Mouse (Mus musculus) heart, embryonic 16.5 days (tissue): ENCODE data around the gene Zfp609. TPM values are rescaled to one million over a fixed set of nuclear protein-coding genes. Genes with fewer than 3 reads are reported as not detected.

Experiments used
- ATAC-seq: fragments of 200-750 bp; cut with Nextera tagmentation; replicated peaks from 2 replicates; pipeline ENCODE4 v1.8.0; 2017; ENCODE audit warnings: moderate number of reproducible peaks; ENCODE audit not compliant: insufficient read depth, low FRiP score; ENCODE audit errors: extremely low read depth
- H3K27ac ChIP-seq: fragments of 300-500 bp; sonication (generic); 2 replicates; pipeline ENCODE4 v1.5.1; 2014; ENCODE audit warnings: mild to moderate bottlenecking, low read length, control low read depth, moderate library complexity
- H3K27me3 ChIP-seq: fragments of 300-500 bp; sonication (generic); 2 replicates; pipeline ENCODE4 v1.6.1; 2014; ENCODE audit warnings: low read length, mixed read lengths; ENCODE audit not compliant: control insufficient read depth, insufficient read depth
- H3K36me3 ChIP-seq: fragments of 300-500 bp; sonication (generic); 2 replicates; pipeline ENCODE4 v1.6.1; 2014; ENCODE audit not compliant: control insufficient read depth, insufficient read depth
- H3K4me1 ChIP-seq: fragments of 300-500 bp; sonication (generic); 2 replicates; pipeline ENCODE4 v1.6.1; 2014; ENCODE audit warnings: low read length, mixed read lengths; ENCODE audit not compliant: control insufficient read depth, insufficient read depth
- H3K4me2 ChIP-seq: fragments of 300-500 bp; sonication (generic); 2 replicates; pipeline ENCODE4 v1.6.1; 2014; ENCODE audit warnings: low read depth, mild to moderate bottlenecking, control low read depth, low read length
- H3K4me3 ChIP-seq: fragments of 300-500 bp; sonication (generic); 2 replicates; pipeline ENCODE4 v1.5.1; 2014; ENCODE audit warnings: mild to moderate bottlenecking, control low read depth, low read length
- H3K9ac ChIP-seq: fragments of 300-500 bp; sonication (generic); 2 replicates; pipeline ENCODE4 v1.6.1; 2014; ENCODE audit warnings: low read length, control low read depth
- H3K9me3 ChIP-seq: fragments of 300-500 bp; sonication (generic); replicated peaks from 2 replicates; pipeline ENCODE4 v1.6.1; 2016; ENCODE audit warnings: low read length; ENCODE audit not compliant: control insufficient read depth
- WGBS: fragments of 180-500 bp; shearing (Covaris S2); extraction: QIAGEN DNeasy Blood & Tissue Kit; methylation state at CpG from one replicate; pipeline ENCODE4 v1.1.7; 2014; 5-methylcytosine and 5-hydroxymethylcytosine counted together
- polyA plus RNA-seq: library from polyadenylated mRNA; unstranded; fragments of >200 nt; fragmentation: Nextera tagmentation; extraction: Ambion mirVana; gene quantifications from 2 replicates; pipeline ENCODE4 v1.2.1, GENCODE M21; 2015

Gene Zfp609
- polyA plus RNA-seq, 1 experiment from 2014 or later: 4.2 TPM

- no peak overlapping the region; the same call in 1 of the 2 replicates for H3K27ac ChIP-seq
- 76% methylated on average over 3 of the region's 3 CpGs for WGBS
- H3K4me2 ChIP-seq: no peak overlapping the region
- H3K4me3 ChIP-seq: no peak overlapping the region
- H3K9me3 ChIP-seq: no peaks in the 10 kb centered on the region
- no peak for ATAC-seq
- peaks cover 36% of the 10 kb centered on the region for H3K4me1 ChIP-seq
- no peaks in the 10 kb centered on the region for H3K27me3 ChIP-seq
- H3K36me3 ChIP-seq: peaks cover 5% of the 10 kb centered on the region; the same call in 1 of the 2 replicates
- no peak overlapping the region for H3K9ac ChIP-seq
Observed at GRCm38 (mm10) chr9:65726431-65726830, 100.9 kb downstream of the Zfp609 start.

GRCm38 (mm10) chr9:65725291-65725622 is 102.1 kb downstream of the Zfp609 start:
- Histone ChIP-seq H3K4me3 (no peak overlapping the region), H3K4me2 (peak overlapping the region; percentile 40), H3K36me3 (no peaks in the 10 kb centered on the region; the same call in 1 of the 2 replicates), H3K27me3 (no peaks in the 10 kb centered on the region), H3K9ac (peak overlapping the region; percentile 54; the same call in 1 of the 2 replicates), H3K27ac (peak overlapping the region; percentile 89), H3K4me1 (peaks cover 43% of the 10 kb centered on the region), H3K9me3 (no peaks in the 10 kb centered on the region)
- 31% methylated on average over 4 of the region's 4 CpGs for WGBS
- ATAC-seq: 0 out of 2 replicates have a peak, but pooled peaks have one; percentile 49

GRCm38 (mm10) chr9:65724471-65725290 is 102.7 kb downstream of the Zfp609 start:
- Histone ChIP-seq H3K4me3 (no peak overlapping the region), H3K36me3 (no peaks in the 10 kb centered on the region; the same call in 1 of the 2 replicates), H3K9ac (peak overlapping the region; percentile 54), H3K4me1 (peaks cover 47% of the 10 kb centered on the region), H3K4me2 (peak overlapping the region; percentile 40), H3K27ac (peak overlapping the region; percentile 89), H3K27me3 (no peaks in the 10 kb centered on the region), H3K9me3 (no peaks in the 10 kb centered on the region)
- 47% methylated on average over 8 of the region's 8 CpGs for WGBS
- ATAC-seq: peak; percentile 73; the same call in 1 of the 2 replicates

GRCm38 (mm10) chr9:65721161-65721566 is 106.2 kb downstream of the Zfp609 start:
- ATAC-seq: peak; percentile 54; the same call in 1 of the 2 replicates
- peaks cover 45% of the 10 kb centered on the region for H3K4me1 ChIP-seq
- H3K4me2 ChIP-seq: peak overlapping the region; percentile 32; the same call in 1 of the 2 replicates
- no peaks in the 10 kb centered on the region for H3K27me3 ChIP-seq
- H3K9ac ChIP-seq: peak overlapping the region; percentile 52
- H3K36me3 ChIP-seq: no peaks in the 10 kb centered on the region
- H3K9me3 ChIP-seq: no peaks in the 10 kb centered on the region
- H3K27ac ChIP-seq: peak overlapping the region; percentile 82
- WGBS: 30% methylated on average over 10 of the region's 10 CpGs
- no peak overlapping the region for H3K4me3 ChIP-seq

- WGBS: 90% methylated on average over 5 of the region's 5 CpGs
- peaks cover 21% of the 10 kb centered on the region for H3K4me1 ChIP-seq
- no peak for ATAC-seq
- H3K36me3 ChIP-seq: no peaks in the 10 kb centered on the region
- no peak overlapping the region for H3K27ac ChIP-seq
- no peaks in the 10 kb centered on the region for H3K9me3 ChIP-seq
- H3K4me3 ChIP-seq: no peak overlapping the region
- H3K4me2 ChIP-seq: no peak overlapping the region
- H3K9ac ChIP-seq: no peak overlapping the region
- H3K27me3 ChIP-seq: no peaks in the 10 kb centered on the region
Observed at GRCm38 (mm10) chr9:65718195-65718594, 109.2 kb downstream of the Zfp609 start.

GRCm38 (mm10) chr9:65703926-65704595 is 123.3 kb downstream of the Zfp609 start:
- H3K36me3 ChIP-seq: peaks cover 35% of the 10 kb centered on the region
- 90% methylated on average over 24 of the region's 24 CpGs for WGBS
- H3K4me2 ChIP-seq: no peak overlapping the region
- no peak overlapping the region for H3K27ac ChIP-seq
- H3K9ac ChIP-seq: no peak overlapping the region
- no peaks in the 10 kb centered on the region for H3K4me1 ChIP-seq
- no peak for ATAC-seq
- no peaks in the 10 kb centered on the region for H3K9me3 ChIP-seq
- H3K27me3 ChIP-seq: no peaks in the 10 kb centered on the region
- no peak overlapping the region for H3K4me3 ChIP-seq

- H3K27ac ChIP-seq: no peak overlapping the region
- H3K4me2 ChIP-seq: no peak overlapping the region
- H3K9me3 ChIP-seq: no peaks in the 10 kb centered on the region
- 64% methylated on average over 7 of the region's 7 CpGs for WGBS
- H3K4me1 ChIP-seq: no peaks in the 10 kb centered on the region
- H3K4me3 ChIP-seq: no peak overlapping the region
- ATAC-seq: no peak
- no peaks in the 10 kb centered on the region for H3K27me3 ChIP-seq
- peaks cover 35% of the 10 kb centered on the region for H3K36me3 ChIP-seq
- H3K9ac ChIP-seq: no peak overlapping the region
Observed at GRCm38 (mm10) chr9:65703241-65703640, 124.1 kb downstream of the Zfp609 start.

GRCm38 (mm10) chr9:65702286-65702685 is 125.1 kb downstream of the Zfp609 start:
- no peak overlapping the region for H3K4me3 ChIP-seq
- whole genome bisulfite sequencing: 79% methylated on average over 9 of the region's 9 CpGs
- H3K4me1 ChIP-seq: no peaks in the 10 kb centered on the region
- no peak overlapping the region for H3K27ac ChIP-seq
- no peak overlapping the region for H3K9ac ChIP-seq
- H3K4me2 ChIP-seq: no peak overlapping the region
- H3K27me3 ChIP-seq: no peaks in the 10 kb centered on the region
- no peak for ATAC-seq
- no peaks in the 10 kb centered on the region for H3K9me3 ChIP-seq
- peaks cover 37% of the 10 kb centered on the region for H3K36me3 ChIP-seq

GRCm38 (mm10) chr9:65700504-65700903 is 126.9 kb downstream of the Zfp609 start:
- H3K27ac ChIP-seq: no peak overlapping the region
- H3K36me3 ChIP-seq: peaks cover 37% of the 10 kb centered on the region
- 77% methylated on average over 6 of the region's 6 CpGs for WGBS

More at GRCm38 (mm10) chr9:65700504-65700903, 126.9 kb downstream of the Zfp609 start:
- H3K4me1 ChIP-seq: peaks cover 13% of the 10 kb centered on the region
- no peaks in the 10 kb centered on the region for H3K9me3 ChIP-seq
- H3K4me2 ChIP-seq: no peak overlapping the region
- no peak overlapping the region for H3K4me3 ChIP-seq
- H3K27me3 ChIP-seq: no peaks in the 10 kb centered on the region
- ATAC-seq: no peak
- H3K9ac ChIP-seq: no peak overlapping the region
